ENCODE assay signal across 11 mouse cellular contexts in the genomic region with DNA sequence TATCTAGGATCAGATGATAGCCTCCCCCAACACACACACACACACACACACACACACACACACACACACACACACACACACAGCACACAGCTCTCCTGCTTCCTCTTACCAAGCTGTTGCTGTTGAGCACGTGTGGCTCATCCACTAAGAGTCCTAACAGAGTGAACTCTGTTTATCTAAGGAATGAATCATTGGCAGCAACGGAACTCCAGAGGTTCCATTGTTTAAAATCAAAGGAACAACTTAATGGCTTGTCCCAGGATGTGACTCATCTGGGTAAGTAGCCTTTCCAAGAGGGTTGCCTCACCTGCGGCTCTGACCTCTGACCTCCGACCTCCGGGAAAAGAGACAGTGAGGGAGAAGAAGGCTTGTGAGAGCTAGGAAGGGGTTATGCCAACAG. TPM values are rescaled to one million over a fixed set of nuclear protein-coding genes. Genes with fewer than 3 reads are reported as not detected.
A peak's percentile ranks its signal among the peaks of the same experiment; 100 is the strongest.
DNase-seq lines count a peak whose midpoint lies in the region; ATAC-seq and TF ChIP-seq lines count a peak whose summit lies in the region.
"Had no signal": no experiment of that assay in that cellular context is flagged by ENCODE, and none has a peak within 500 bp of the region (broad histone marks: within the 10 kb centered on the region; RNA-seq: fewer than 3 reads in every experiment).

No protein-coding gene starts in this region.

- intact Hi-C loops in left cerebral cortex, adult 2 months (cut with DNase I), result no loop called here

- no peak for TF ChIP-seq CTCF in left cerebral cortex, adult 2 months (IDR thresholded peaks at IDR 0.05)

- DNase-seq in heart, adult 18-20 months, result peak; percentile 38 to 58
- no peak for DNase-seq in heart, embryonic 10.5 days (ENCODE audit: low spot score)
- peak; percentile 67 for DNase-seq in ZHBTc4 (ENCODE audit: low read depth, low spot score)
- no peak for DNase-seq in intestine, embryonic 14.5 days (ENCODE audit: low spot score)
- peak; percentile 67 to 77 for DNase-seq in lung, postnatal 4 days
- DNase-seq in left cerebral cortex, adult 2 months (ENCODE audit: extremely low spot score in 1 of 2, low spot score in 2 of 2), result no peak
- DNase-seq: cerebellum, adult 2 months; liver, embryonic 13.5 days had no signal

- peak; percentile 87 for ATAC-seq in intestine, embryonic 14.5 days (replicated peaks; ENCODE audit: low FRiP score, low TSS enrichment, low read depth)
- no peak for ATAC-seq in forebrain, embryonic 16.5 days
- no peak for ATAC-seq in hindbrain, embryonic 12.5 days (ENCODE audit: low FRiP score)

- 29% methylated on average over 5 of the region's 5 CpGs for WGBS in heart, embryonic 10.5 days
- WGBS in intestine, embryonic 14.5 days, result 9% methylated on average over 5 of the region's 5 CpGs
- 61% methylated on average over 5 of the region's 5 CpGs for WGBS in forebrain, embryonic 16.5 days
- WGBS in hindbrain, embryonic 12.5 days, result 55% methylated on average over 5 of the region's 5 CpGs

- H3K36me3 ChIP-seq in heart, embryonic 10.5 days, result no peaks in the 10 kb centered on the region
- no peaks in the 10 kb centered on the region for H3K36me3 ChIP-seq in intestine, embryonic 14.5 days (ENCODE audit: control insufficient read depth, insufficient read depth, low read length)
- no peaks in the 10 kb centered on the region for H3K36me3 ChIP-seq in forebrain, embryonic 16.5 days (ENCODE audit: control insufficient read depth, insufficient read depth)
- H3K36me3 ChIP-seq in hindbrain, embryonic 12.5 days, result no peaks in the 10 kb centered on the region
- H3K36me3 ChIP-seq: liver, embryonic 13.5 days; neural tube, embryonic 13.5 days had no signal

- H3K4me3 ChIP-seq in heart, embryonic 10.5 days, result no peak overlapping the region
- H3K4me3 ChIP-seq in intestine, embryonic 14.5 days (ENCODE audit: low read depth, low read length), result no peak overlapping the region
- no peak overlapping the region for H3K4me3 ChIP-seq in forebrain, embryonic 16.5 days (replicated peaks; ENCODE audit: low read length)
- no peak overlapping the region for H3K4me3 ChIP-seq in left cerebral cortex, adult 2 months
- H3K4me3 ChIP-seq in hindbrain, embryonic 12.5 days, result no peak overlapping the region
- H3K4me3 ChIP-seq: liver, embryonic 13.5 days; neural tube, embryonic 13.5 days had no signal

- peaks cover 21% of the 10 kb centered on the region for H3K4me1 ChIP-seq in heart, embryonic 10.5 days
- H3K4me1 ChIP-seq in intestine, embryonic 14.5 days (replicated peaks; ENCODE audit: control insufficient read depth, insufficient read depth, low read length), result peaks cover 18% of the 10 kb centered on the region
- no peaks in the 10 kb centered on the region for H3K4me1 ChIP-seq in forebrain, embryonic 16.5 days (replicated peaks; ENCODE audit: control insufficient read depth, insufficient read depth, low read length)
- H3K4me1 ChIP-seq in hindbrain, embryonic 12.5 days, result no peaks in the 10 kb centered on the region; the same call in 1 of the 2 replicates
- H3K4me1 ChIP-seq: liver, embryonic 13.5 days had no signal

- H3K27ac ChIP-seq in heart, embryonic 10.5 days, result no peak overlapping the region
- H3K27ac ChIP-seq in intestine, embryonic 14.5 days (ENCODE audit: low read depth), result peak overlapping the region; percentile 74; the same call in 1 of the 2 replicates
- H3K27ac ChIP-seq in forebrain, embryonic 16.5 days (ENCODE audit: low read length), result no peak overlapping the region
- no peak overlapping the region for H3K27ac ChIP-seq in left cerebral cortex, adult 2 months
- H3K27ac ChIP-seq in hindbrain, embryonic 12.5 days, result no peak overlapping the region
- H3K27ac ChIP-seq: liver, embryonic 13.5 days; neural tube, embryonic 13.5 days had no signal

- peaks cover 4% of the 10 kb centered on the region; the same call in 1 of the 2 replicates for H3K9me3 ChIP-seq in heart, embryonic 10.5 days
- H3K9me3 ChIP-seq in intestine, embryonic 14.5 days (ENCODE audit: control insufficient read depth, low read length), result no peaks in the 10 kb centered on the region
- H3K9me3 ChIP-seq in forebrain, embryonic 16.5 days (ENCODE audit: control insufficient read depth, low read length), result no peaks in the 10 kb centered on the region
- no peaks in the 10 kb centered on the region for H3K9me3 ChIP-seq in hindbrain, embryonic 12.5 days (replicated peaks)
- H3K9me3 ChIP-seq: liver, embryonic 13.5 days; neural tube, embryonic 13.5 days had no signal

- H3K9ac ChIP-seq in intestine, embryonic 14.5 days (ENCODE audit: low read length), result no peak overlapping the region
- H3K9ac ChIP-seq in forebrain, embryonic 16.5 days (replicated peaks; ENCODE audit: low read depth, low read length), result no peak overlapping the region
- no peak overlapping the region for H3K9ac ChIP-seq in hindbrain, embryonic 12.5 days
- H3K9ac ChIP-seq: liver, embryonic 13.5 days; neural tube, embryonic 13.5 days had no signal

- H3K4me2 ChIP-seq in intestine, embryonic 14.5 days (ENCODE audit: low read length), result no peak overlapping the region
- H3K4me2 ChIP-seq in forebrain, embryonic 16.5 days (ENCODE audit: low read length), result no peak overlapping the region
- no peak overlapping the region for H3K4me2 ChIP-seq in hindbrain, embryonic 12.5 days (replicated peaks)
- H3K4me2 ChIP-seq: liver, embryonic 13.5 days; neural tube, embryonic 13.5 days had no signal

- H3K27me3 ChIP-seq in heart, embryonic 10.5 days (ENCODE audit: insufficient read depth, poor library complexity, severe bottlenecking), result no peaks in the 10 kb centered on the region; the same call in 1 of the 2 replicates
- H3K27me3 ChIP-seq in intestine, embryonic 14.5 days (replicated peaks; ENCODE audit: control insufficient read depth, insufficient read depth, low read length), result no peaks in the 10 kb centered on the region
- H3K27me3 ChIP-seq in forebrain, embryonic 16.5 days (replicated peaks; ENCODE audit: control insufficient read depth, insufficient read depth, low read length), result no peaks in the 10 kb centered on the region
- H3K27me3 ChIP-seq in hindbrain, embryonic 12.5 days, result no peaks in the 10 kb centered on the region
- H3K27me3 ChIP-seq: neural tube, embryonic 13.5 days had no signal

RNA-seq across cellular contexts. Expression of gene Kdm6b, which starts 29.9 kb away (rescaled TPM):
- 10 to 100 TPM; 15.8 to 18.0 TPM for total RNA-seq in heart, adult 18-20 months (2021)
- 20.9 and 26.9 TPM in 2 replicates for polyA plus RNA-seq in heart, embryonic 10.5 days (2016; fragmentation: Nextera tagmentation; extraction: Ambion mirVana)
- polyA plus RNA-seq in intestine, embryonic 14.5 days (2014; fragmentation: Nextera tagmentation; extraction: Ambion mirVana), result 29.1 and 29.6 TPM in 2 replicates
- 48.4 and 52.8 TPM in 2 replicates for polyA plus RNA-seq in forebrain, embryonic 16.5 days (2015; fragmentation: Nextera tagmentation; extraction: Ambion mirVana)
- 10 to 100 TPM; 31.1 to 45.3 TPM for total RNA-seq in left cerebral cortex, adult 2 months (2021)
- polyA plus RNA-seq in hindbrain, embryonic 12.5 days (2016; fragmentation: Nextera tagmentation; extraction: Ambion mirVana), result 51.4 and 51.6 TPM in 2 replicates

RNA-seq across cellular contexts. Expression of gene Tmem88, which starts 45.3 kb away (rescaled TPM):
- 10 to 100 TPM; 10.3 to 14.3 TPM for total RNA-seq in heart, adult 18-20 months (2021)
- 38.9 and 52.5 TPM in 2 replicates for polyA plus RNA-seq in heart, embryonic 10.5 days (2016; fragmentation: Nextera tagmentation; extraction: Ambion mirVana)
- 34.8 and 38.4 TPM in 2 replicates for polyA plus RNA-seq in intestine, embryonic 14.5 days (2014; fragmentation: Nextera tagmentation; extraction: Ambion mirVana)
- 5.9 and 6.2 TPM in 2 replicates for polyA plus RNA-seq in forebrain, embryonic 16.5 days (2015; fragmentation: Nextera tagmentation; extraction: Ambion mirVana)
- 1 to 10 TPM; 2.9 to 3.8 TPM for total RNA-seq in left cerebral cortex, adult 2 months (2021)
- 13.2 and 14.8 TPM in 2 replicates for polyA plus RNA-seq in hindbrain, embryonic 12.5 days (2016; fragmentation: Nextera tagmentation; extraction: Ambion mirVana)

RNA-seq across cellular contexts. Expression of gene Cyb5d1, which starts 47.9 kb away (rescaled TPM):
- 10 to 100 TPM; 30.2 to 32.2 TPM for total RNA-seq in heart, adult 18-20 months (2021)
- 27.4 and 31.8 TPM in 2 replicates for polyA plus RNA-seq in heart, embryonic 10.5 days (2016; fragmentation: Nextera tagmentation; extraction: Ambion mirVana)
- polyA plus RNA-seq in intestine, embryonic 14.5 days (2014; fragmentation: Nextera tagmentation; extraction: Ambion mirVana), result 23.3 and 23.8 TPM in 2 replicates
- 42.5 and 44.2 TPM in 2 replicates for polyA plus RNA-seq in forebrain, embryonic 16.5 days (2015; fragmentation: Nextera tagmentation; extraction: Ambion mirVana)
- total RNA-seq in left cerebral cortex, adult 2 months (2021), result 10 to 100 TPM; 40.7 to 45.6 TPM
- polyA plus RNA-seq in hindbrain, embryonic 12.5 days (2016; fragmentation: Nextera tagmentation; extraction: Ambion mirVana), result 48.0 and 50.5 TPM in 2 replicates

RNA-seq across cellular contexts. Expression of gene Naa38, which starts 48.0 kb away (rescaled TPM):
- 100 to 1,000 TPM; 112 to 118 TPM for total RNA-seq in heart, adult 18-20 months (2021)
- 158 and 165 TPM in 2 replicates for polyA plus RNA-seq in heart, embryonic 10.5 days (2016; fragmentation: Nextera tagmentation; extraction: Ambion mirVana)
- 184 and 197 TPM in 2 replicates for polyA plus RNA-seq in intestine, embryonic 14.5 days (2014; fragmentation: Nextera tagmentation; extraction: Ambion mirVana)
- polyA plus RNA-seq in forebrain, embryonic 16.5 days (2015; fragmentation: Nextera tagmentation; extraction: Ambion mirVana), result 79.2 and 86.1 TPM in 2 replicates
- 100 to 1,000 TPM in 1 of 2 experiments, 10 to 100 TPM in 1; 94.0 to 113 TPM for total RNA-seq in left cerebral cortex, adult 2 months (2021)
- polyA plus RNA-seq in hindbrain, embryonic 12.5 days (2016; fragmentation: Nextera tagmentation; extraction: Ambion mirVana), result 94.0 and 103 TPM in 2 replicates

Comparison
In these comparisons a context has a peak if more than half of its experiments do, and no peak if none do; other contexts are left out.
1. DNase-seq: peak in heart, adult 18-20 months (2 of 2), ZHBTc4 (single experiment) and lung, postnatal 4 days (2 of 2); none in heart, embryonic 10.5 days (single experiment), intestine, embryonic 14.5 days (single experiment) and left cerebral cortex, adult 2 months (0 of 2).